Mouse (Mus musculus) testis, adult 2 months (tissue): ENCODE data around the gene Zmat3.

ENCODE experiments used
- CTCF ChIP-seq: fragments of 200-500 bp; IDR thresholded peaks from 2 replicates; pipeline ENCODE4 v1.5.1; 2012; ENCODE audit warnings: low read depth, mild to moderate bottlenecking, inconsistent platforms, low read length, moderate library complexity; ENCODE audit not compliant: control insufficient read depth, insufficient read depth, insufficient replicate concordance
- POLR2A ChIP-seq: fragments of 200-500 bp; IDR thresholded peaks from 2 replicates; pipeline ENCODE4 v1.6.1; 2012; ENCODE audit warnings: low read depth, mild to moderate bottlenecking, inconsistent platforms, low read length, moderate library complexity; ENCODE audit not compliant: control insufficient read depth

DNA sequence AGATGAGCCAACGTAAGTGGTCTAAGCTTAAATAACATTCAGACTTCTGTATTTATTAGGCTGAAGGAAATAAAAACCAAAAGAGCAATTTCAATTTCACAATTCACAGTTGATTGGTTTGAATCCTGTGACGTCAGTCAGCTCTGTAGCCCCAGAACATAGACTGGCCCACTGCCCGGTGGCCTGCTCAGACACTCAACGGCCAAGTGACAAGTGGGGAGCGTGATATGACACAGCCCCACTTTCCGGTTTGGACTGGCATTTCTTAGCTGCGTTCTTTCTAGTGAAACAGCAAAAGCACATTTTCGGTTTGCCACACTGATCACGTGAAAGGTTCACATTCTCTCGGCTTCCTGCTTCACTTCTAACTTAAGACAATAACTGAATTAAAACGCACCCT, 30.9 kb downstream of the Zmat3 start:
- TF ChIP-seq CTCF = no peak
- TF ChIP-seq POLR2A = no peak
